Mouse (Mus musculus) stomach, embryonic 15.5 days (tissue): ENCODE results near the gene Mab21l2. TPM values are rescaled to one million over a fixed set of nuclear protein-coding genes. Genes with fewer than 3 reads are reported as not detected.
A peak's percentile ranks its signal among the peaks of the same experiment; 100 is the strongest.

Source experiments
- ATAC-seq: fragments of 200-750 bp; cut with Nextera tagmentation; 2 replicates; pipeline ENCODE4 v1.8.0; 2017; ENCODE audit warnings: low read depth, moderate number of reproducible peaks, moderate TSS enrichment; ENCODE audit not compliant: insufficient read depth, low FRiP score
- H3K27ac ChIP-seq: fragments of 300-500 bp; sonication (generic); 2 replicates; pipeline ENCODE4 v1.5.1; 2015; ENCODE audit warnings: mild to moderate bottlenecking, inconsistent platforms
- H3K27me3 ChIP-seq: fragments of 300-500 bp; sonication (generic); replicated peaks from 2 replicates; pipeline ENCODE4 v1.6.1; 2015; ENCODE audit warnings: inconsistent platforms
- H3K36me3 ChIP-seq: fragments of 300-500 bp; sonication (generic); 2 replicates; pipeline ENCODE4 v1.6.1; 2015; ENCODE audit warnings: inconsistent platforms
- H3K4me1 ChIP-seq: fragments of 300-500 bp; sonication (generic); 2 replicates; pipeline ENCODE4 v1.6.1; 2015; ENCODE audit warnings: inconsistent platforms
- H3K4me2 ChIP-seq: fragments of 300-500 bp; sonication (generic); 2 replicates; pipeline ENCODE4 v1.6.1; 2015; ENCODE audit warnings: mild to moderate bottlenecking, inconsistent platforms
- H3K4me3 ChIP-seq: fragments of 300-500 bp; sonication (generic); replicated peaks from 2 replicates; pipeline ENCODE4 v1.5.1; 2015; ENCODE audit warnings: inconsistent platforms
- H3K9ac ChIP-seq: fragments of 300-500 bp; sonication (generic); 2 replicates; pipeline ENCODE4 v1.6.1; 2015; ENCODE audit warnings: inconsistent platforms
- H3K9me3 ChIP-seq: fragments of 300-500 bp; sonication (generic); 2 replicates; pipeline ENCODE4 v1.6.1; 2016; ENCODE audit warnings: inconsistent platforms
- WGBS: fragments of 180-500 bp; shearing (Covaris S2); methylation state at CpG from one replicate; pipeline ENCODE4 v1.1.7; 2015; 5-methylcytosine and 5-hydroxymethylcytosine counted together
- polyA plus RNA-seq: library from polyadenylated mRNA; unstranded; fragments of >200 nt; fragmentation: Nextera tagmentation; extraction: Ambion mirVana; gene quantifications from 2 replicates; pipeline ENCODE4 v1.2.1, GENCODE M21; 2015

Mab21l2 gene
- 28.7 and 31.8 TPM in 2 replicates for polyA plus RNA-seq

GRCm38 (mm10) chr3:86548091-86549015 lies at the start of gene Mab21l2:
Gene Mab21l2, minus strand, starts transcription at chr3:86548629.
- no peaks in the 10 kb centered on the region for H3K9me3 ChIP-seq
- H3K36me3 ChIP-seq: no peaks in the 10 kb centered on the region
- no peak within 1 kb of the TSS for H3K9ac ChIP-seq
- peaks cover 39% of the 10 kb centered on the region for H3K27me3 ChIP-seq
- peak; percentile 56; the same call in 1 of the 2 replicates for ATAC-seq
- peak within 1 kb of the TSS; percentile 49; the same call in 1 of the 2 replicates for H3K27ac ChIP-seq
- H3K4me1 ChIP-seq: peaks cover 13% of the 10 kb centered on the region
- peak within 1 kb of the TSS; percentile 39 for H3K4me3 ChIP-seq
- WGBS: 10% methylated on average over 25 of the region's 25 CpGs
- peak within 1 kb of the TSS; percentile 55 for H3K4me2 ChIP-seq

- no peak overlapping the region for H3K27ac ChIP-seq
- H3K36me3 ChIP-seq: no peaks in the 10 kb centered on the region
- ATAC-seq: no peak
- no peak overlapping the region for H3K4me2 ChIP-seq
- no peaks in the 10 kb centered on the region for H3K4me1 ChIP-seq
- H3K27me3 ChIP-seq: no peaks in the 10 kb centered on the region
- H3K9me3 ChIP-seq: no peaks in the 10 kb centered on the region
- no peak overlapping the region for H3K9ac ChIP-seq
- no peak overlapping the region for H3K4me3 ChIP-seq
Measured at GRCm38 (mm10) chr3:86575312-86575711, 26.9 kb upstream of the Mab21l2 start.

DNA sequence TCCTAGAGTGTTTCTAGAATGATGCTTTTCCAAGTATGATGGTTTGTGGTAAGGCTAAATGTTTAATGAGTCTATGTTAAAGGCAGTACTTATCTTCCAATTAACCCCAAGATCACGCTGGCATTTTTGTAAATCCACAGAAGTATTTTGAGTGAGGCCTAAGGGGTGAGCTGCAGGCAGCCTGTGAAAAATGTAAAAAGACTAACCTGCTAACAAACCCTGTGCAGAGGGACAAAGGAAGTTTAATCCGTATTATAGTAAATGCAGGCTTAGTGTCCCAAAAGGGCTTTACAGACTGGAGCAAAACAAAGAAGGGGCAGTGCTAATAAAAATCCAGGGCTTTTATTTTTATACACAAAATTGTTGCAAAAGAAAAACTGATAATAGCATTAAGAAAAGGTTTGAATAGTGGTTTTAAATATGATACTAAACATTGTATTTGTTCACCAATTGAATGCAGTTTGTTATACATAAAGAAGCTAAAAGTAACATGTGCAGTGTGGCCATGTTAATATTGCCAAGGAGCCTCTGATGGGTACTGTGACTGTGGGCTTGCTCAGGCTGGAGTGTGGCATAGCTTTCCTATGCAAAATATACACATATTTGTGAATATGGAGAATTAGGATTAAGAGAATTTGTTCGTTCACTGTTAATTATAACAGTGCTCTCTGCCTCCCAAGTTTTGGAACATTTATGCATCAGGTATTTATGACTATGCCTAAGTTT lies 24.3 kb upstream of the Mab21l2 start:
- no peak for ATAC-seq
- no peaks in the 10 kb centered on the region for H3K36me3 ChIP-seq
- H3K4me2 ChIP-seq: no peak overlapping the region
- no peaks in the 10 kb centered on the region for H3K4me1 ChIP-seq
- no peak overlapping the region for H3K9ac ChIP-seq
- H3K4me3 ChIP-seq: no peak overlapping the region
- H3K27ac ChIP-seq: no peak overlapping the region
- H3K27me3 ChIP-seq: no peaks in the 10 kb centered on the region
- WGBS: 62% methylated on average over 3 of the region's 3 CpGs
- H3K9me3 ChIP-seq: no peaks in the 10 kb centered on the region

- Histone ChIP-seq H3K9ac (no peak overlapping the region), H3K4me1 (no peaks in the 10 kb centered on the region), H3K4me3 (no peak overlapping the region), H3K27me3 (no peaks in the 10 kb centered on the region), H3K36me3 (no peaks in the 10 kb centered on the region), H3K4me2 (no peak overlapping the region), H3K27ac (no peak overlapping the region), H3K9me3 (no peaks in the 10 kb centered on the region)
- 47% methylated on average over 4 of the region's 4 CpGs for WGBS
- no peak for ATAC-seq
Measured at GRCm38 (mm10) chr3:86571518-86571917, 23.1 kb upstream of the Mab21l2 start.

- Histone ChIP-seq H3K4me2 (no peak overlapping the region), H3K27me3 (no peaks in the 10 kb centered on the region), H3K36me3 (no peaks in the 10 kb centered on the region), H3K9me3 (no peaks in the 10 kb centered on the region), H3K4me1 (no peaks in the 10 kb centered on the region), H3K27ac (no peak overlapping the region), H3K9ac (no peak overlapping the region), H3K4me3 (no peak overlapping the region)
- 69% methylated on average over 4 of the region's 4 CpGs for WGBS
- no peak for ATAC-seq
Measured at GRCm38 (mm10) chr3:86567312-86567711, 18.9 kb upstream of the Mab21l2 start.

- H3K27me3 ChIP-seq: no peaks in the 10 kb centered on the region
- no peaks in the 10 kb centered on the region for H3K36me3 ChIP-seq
- H3K4me3 ChIP-seq: no peak overlapping the region
- H3K4me2 ChIP-seq: no peak overlapping the region
- H3K27ac ChIP-seq: no peak overlapping the region
- H3K4me1 ChIP-seq: no peaks in the 10 kb centered on the region
- no peaks in the 10 kb centered on the region for H3K9me3 ChIP-seq
- no peak overlapping the region for H3K9ac ChIP-seq
- no peak for ATAC-seq
- 83% methylated on average over 1 of the region's 1 CpGs for WGBS
Measured at GRCm38 (mm10) chr3:86561396-86561795, 13.0 kb upstream of the Mab21l2 start.

- Histone ChIP-seq H3K36me3 (no peaks in the 10 kb centered on the region), H3K4me1 (no peaks in the 10 kb centered on the region), H3K9ac (no peak overlapping the region), H3K27ac (no peak overlapping the region), H3K4me2 (no peak overlapping the region), H3K4me3 (no peak overlapping the region), H3K27me3 (no peaks in the 10 kb centered on the region), H3K9me3 (no peaks in the 10 kb centered on the region)
- WGBS: 84% methylated on average over 1 of the region's 1 CpGs
- no peak; the same call in 1 of the 2 replicates for ATAC-seq
Measured at GRCm38 (mm10) chr3:86561023-86561344, 12.6 kb upstream of the Mab21l2 start.

GRCm38 (mm10) chr3:86560281-86561022 lies 12.0 kb upstream of the Mab21l2 start:
- Histone ChIP-seq H3K4me3 (no peak overlapping the region), H3K4me1 (no peaks in the 10 kb centered on the region), H3K4me2 (no peak overlapping the region), H3K27ac (no peak overlapping the region), H3K9ac (no peak overlapping the region), H3K9me3 (no peaks in the 10 kb centered on the region), H3K36me3 (no peaks in the 10 kb centered on the region), H3K27me3 (no peaks in the 10 kb centered on the region)
- no peak for ATAC-seq
- 69% methylated on average over 4 of the region's 4 CpGs for WGBS

DNA sequence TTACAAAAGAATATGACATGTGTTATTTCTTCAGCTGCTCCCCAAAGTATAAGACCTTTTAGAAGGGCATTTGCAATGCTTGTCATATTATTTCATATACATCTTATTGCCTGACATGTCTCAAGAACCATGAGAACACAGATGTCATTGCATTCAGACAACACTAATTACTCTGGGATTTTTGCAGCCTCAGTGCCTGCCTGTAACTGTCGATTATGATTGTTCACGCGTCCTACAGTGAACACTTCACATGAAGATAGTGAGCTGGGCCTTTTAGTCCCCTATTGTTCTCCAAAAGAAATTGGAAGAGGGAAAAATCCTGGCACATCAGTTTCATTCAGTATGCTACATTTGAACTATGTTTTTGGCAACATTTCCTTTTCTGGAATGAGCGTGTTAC lies 11.2 kb upstream of the Mab21l2 start:
- H3K9me3 ChIP-seq: no peaks in the 10 kb centered on the region
- no peaks in the 10 kb centered on the region for H3K4me1 ChIP-seq
- no peak overlapping the region for H3K9ac ChIP-seq
- H3K27me3 ChIP-seq: no peaks in the 10 kb centered on the region
- H3K4me3 ChIP-seq: no peak overlapping the region
- no peaks in the 10 kb centered on the region for H3K36me3 ChIP-seq
- no peak for ATAC-seq
- no peak overlapping the region for H3K4me2 ChIP-seq
- H3K27ac ChIP-seq: no peak overlapping the region
- WGBS: 75% methylated on average over 4 of the region's 4 CpGs

DNA sequence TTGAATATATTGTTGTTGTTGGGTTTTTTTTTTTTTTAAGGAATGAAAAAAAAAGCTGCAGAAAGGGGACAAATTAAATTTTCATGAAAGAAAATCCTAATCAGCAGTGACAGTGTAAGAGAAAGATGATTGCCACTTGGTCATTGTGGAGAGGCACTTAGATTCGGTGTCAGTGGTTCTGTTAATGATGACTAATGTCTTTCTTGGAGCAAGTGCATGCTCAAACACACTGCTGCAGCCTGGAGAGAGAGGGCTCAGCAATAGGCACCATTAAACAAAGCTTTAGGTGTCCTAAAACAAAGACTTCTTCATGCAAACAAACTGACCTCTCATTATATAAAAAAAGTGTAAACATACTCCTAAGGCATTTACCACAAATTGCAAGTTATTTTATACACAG lies 10.5 kb upstream of the Mab21l2 start:
- no peak overlapping the region for H3K9ac ChIP-seq
- 23% methylated on average over 1 of the region's 1 CpGs for WGBS
- ATAC-seq: no peak

DNA sequence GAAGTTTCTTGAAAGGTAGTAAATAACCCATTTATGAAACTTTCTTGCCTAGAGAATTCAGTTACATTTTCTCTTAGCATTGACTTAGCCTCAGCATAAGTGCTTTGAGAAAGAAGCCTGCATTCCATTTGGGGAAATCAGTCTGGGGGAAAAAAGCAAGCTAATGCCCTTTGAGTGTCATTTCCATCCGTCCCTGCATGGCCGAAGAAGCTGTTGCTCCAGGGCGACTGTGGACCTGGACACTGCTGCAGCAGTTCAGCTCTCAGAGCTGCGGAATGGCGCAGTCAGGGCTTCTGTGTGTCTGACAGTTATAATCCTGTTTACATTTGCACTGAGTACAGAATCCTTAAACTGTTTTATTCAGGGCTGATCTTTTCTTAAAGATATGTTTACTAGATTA lies 3.7 kb upstream of the Mab21l2 start:
- no peak overlapping the region for H3K4me3 ChIP-seq
- no peak overlapping the region for H3K4me2 ChIP-seq
- H3K27me3 ChIP-seq: peaks cover 31% of the 10 kb centered on the region
- no peak overlapping the region for H3K27ac ChIP-seq
- no peaks in the 10 kb centered on the region for H3K36me3 ChIP-seq
- 44% methylated on average over 5 of the region's 5 CpGs for WGBS
- peaks cover 4% of the 10 kb centered on the region for H3K4me1 ChIP-seq
- no peak overlapping the region for H3K9ac ChIP-seq
- no peak for ATAC-seq
- no peaks in the 10 kb centered on the region for H3K9me3 ChIP-seq

More for the DNA sequence above, 10.5 kb upstream of the Mab21l2 start:
- H3K36me3 ChIP-seq: no peaks in the 10 kb centered on the region
- H3K4me2 ChIP-seq: no peak overlapping the region
- H3K4me1 ChIP-seq: no peaks in the 10 kb centered on the region
- no peak overlapping the region for H3K27ac ChIP-seq
- no peak overlapping the region for H3K4me3 ChIP-seq
- H3K27me3 ChIP-seq: no peaks in the 10 kb centered on the region
- no peaks in the 10 kb centered on the region for H3K9me3 ChIP-seq
